In the genomic region with DNA sequence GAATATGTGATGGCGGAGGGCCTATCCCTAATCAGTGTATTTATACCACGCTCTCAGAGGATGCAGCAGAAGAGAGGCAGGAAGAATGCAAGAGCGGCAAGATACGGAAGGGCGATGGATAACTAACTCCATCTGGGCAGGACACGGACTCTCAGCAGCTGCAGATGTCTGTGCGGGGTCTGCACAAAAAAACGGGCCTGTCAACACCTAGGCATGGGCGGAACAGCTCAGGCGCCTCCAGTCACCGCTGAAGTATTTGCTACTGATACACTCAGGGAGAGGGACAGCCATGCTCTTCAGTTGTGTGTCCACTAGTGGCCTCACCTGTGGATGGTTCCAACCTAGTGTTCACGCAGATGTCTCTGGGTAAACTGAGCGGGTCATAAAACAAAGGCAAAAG, we compare ENCODE assay signal across 20 mouse cellular contexts. TPM values are rescaled to one million over a fixed set of nuclear protein-coding genes. Genes with fewer than 3 reads are reported as not detected.
A peak's percentile ranks its signal among the peaks of the same experiment; 100 is the strongest.
DNase-seq lines count a peak whose midpoint lies in the region; ATAC-seq and TF ChIP-seq lines count a peak whose summit lies in the region.
"Had no signal": no experiment of that assay in that cellular context is flagged by ENCODE, and none has a peak within 500 bp of the region (broad histone marks: within the 10 kb centered on the region; RNA-seq: fewer than 3 reads in every experiment).

No protein-coding gene starts in this region.

- H3K9me3 ChIP-seq in embryonic facial prominence, embryonic 14.5 days (ENCODE audit: control insufficient read depth, low read length), result no peaks in the 10 kb centered on the region
- H3K9me3 ChIP-seq in embryonic facial prominence, embryonic 10.5 days, result no peaks in the 10 kb centered on the region
- no peaks in the 10 kb centered on the region for H3K9me3 ChIP-seq in heart, embryonic 14.5 days (ENCODE audit: control insufficient read depth, low read length)
- no peaks in the 10 kb centered on the region for H3K9me3 ChIP-seq in ES-E14 (ENCODE audit: control insufficient read depth, insufficient read depth, low read depth, low read length)
- H3K9me3 ChIP-seq in limb, embryonic 11.5 days (ENCODE audit: control insufficient read depth, low read length), result no peaks in the 10 kb centered on the region
- H3K9me3 ChIP-seq: embryonic facial prominence, embryonic 12.5 days; neural tube, embryonic 15.5 days had no signal

- H3K27me3 ChIP-seq in embryonic facial prominence, embryonic 14.5 days (replicated peaks; ENCODE audit: control insufficient read depth, insufficient read depth, low read length), result no peaks in the 10 kb centered on the region
- H3K27me3 ChIP-seq in embryonic facial prominence, embryonic 10.5 days (replicated peaks; ENCODE audit: low read depth, poor library complexity, severe bottlenecking), result no peaks in the 10 kb centered on the region
- no peaks in the 10 kb centered on the region for H3K27me3 ChIP-seq in heart, embryonic 14.5 days (ENCODE audit: control insufficient read depth, insufficient read depth, low read length)
- H3K27me3 ChIP-seq in limb, embryonic 11.5 days (ENCODE audit: control insufficient read depth, insufficient read depth, low read length), result no peaks in the 10 kb centered on the region
- no peaks in the 10 kb centered on the region for H3K27me3 ChIP-seq in cerebellum, adult 2 months (ENCODE audit: control insufficient read depth, insufficient read depth, low read length)
- H3K27me3 ChIP-seq: embryonic facial prominence, embryonic 12.5 days; neural tube, embryonic 15.5 days had no signal

- 62% methylated on average over 13 of the region's 13 CpGs for WGBS in embryonic facial prominence, embryonic 14.5 days
- WGBS in embryonic facial prominence, embryonic 10.5 days, result 85% methylated on average over 13 of the region's 13 CpGs
- 30% methylated on average over 13 of the region's 13 CpGs for WGBS in heart, embryonic 14.5 days
- 59% methylated on average over 13 of the region's 13 CpGs for WGBS in limb, embryonic 11.5 days
- WGBS in cerebellum, adult 2 months, result 94% methylated on average over 13 of the region's 13 CpGs

- H3K4me3 ChIP-seq in embryonic facial prominence, embryonic 14.5 days (ENCODE audit: low read depth, low read length), result no peak overlapping the region
- H3K4me3 ChIP-seq in embryonic facial prominence, embryonic 10.5 days, result no peak overlapping the region
- H3K4me3 ChIP-seq in heart, embryonic 14.5 days (ENCODE audit: control insufficient read depth in 1 of 2, insufficient read depth in 1 of 2, low read depth in 1 of 2, low read length in 2 of 2), result peak overlapping the region in 1 of 2 experiments; percentile 9; a peak in 1 of 4 replicates
- peak overlapping the region; percentile 27 to 29 for H3K4me3 ChIP-seq in ES-E14 (ENCODE audit: insufficient read depth in 1 of 2, low read depth in 1 of 2, low read length in 2 of 2, poor library complexity in 1 of 2, severe bottlenecking in 1 of 2)
- H3K4me3 ChIP-seq in limb, embryonic 11.5 days (ENCODE audit: low read depth, low read length), result no peak overlapping the region
- no peak overlapping the region for H3K4me3 ChIP-seq in cerebellum, adult 2 months (replicated peaks; ENCODE audit: insufficient read depth, low read depth, low read length)
- H3K4me3 ChIP-seq: embryonic facial prominence, embryonic 12.5 days; neural tube, embryonic 15.5 days had no signal

- ATAC-seq in embryonic facial prominence, embryonic 14.5 days (ENCODE audit: low read depth), result no peak
- ATAC-seq in heart, embryonic 14.5 days (ENCODE audit: insufficient number of reproducible peaks, insufficient read depth, low FRiP score, low read depth), result 0 out of 2 replicates have a peak, but pooled peaks have one; percentile 50
- ATAC-seq in limb, embryonic 11.5 days (ENCODE audit: insufficient number of reproducible peaks, low FRiP score, low TSS enrichment, low read depth), result peak; percentile 39; the same call in 1 of the 2 replicates
- ATAC-seq: forebrain, embryonic 14.5 days; midbrain, embryonic 16.5 days had no signal

- H3K4me2 ChIP-seq in embryonic facial prominence, embryonic 14.5 days (ENCODE audit: low read depth, low read length), result no peak overlapping the region
- H3K4me2 ChIP-seq in heart, embryonic 14.5 days (ENCODE audit: low read length), result peak overlapping the region; percentile 53
- no peak overlapping the region for H3K4me2 ChIP-seq in limb, embryonic 11.5 days (ENCODE audit: low read depth, severe bottlenecking)
- H3K4me2 ChIP-seq: embryonic facial prominence, embryonic 12.5 days; neural tube, embryonic 15.5 days had no signal

- DNase-seq in embryonic facial prominence, embryonic 14.5 days (ENCODE audit: low spot score), result peak; percentile 39
- no peak for DNase-seq in embryonic facial prominence, embryonic 10.5 days (ENCODE audit: low spot score)
- no peak for DNase-seq in heart, postnatal 25 days (ENCODE audit: low spot score)
- no peak for DNase-seq in ES-E14 (ENCODE audit: low read depth, low spot score)
- DNase-seq in limb, embryonic 11.5 days (ENCODE audit: low spot score), result peak; percentile 49
- no peak for DNase-seq in layer of hippocampus, adult 18-20 months (ENCODE audit: low spot score in 2 of 2)
- DNase-seq in cerebellum, adult 2 months, result no peak
- DNase-seq: adrenal gland, postnatal 10 days; cerebellum, postnatal 25 days; gastrocnemius, postnatal 36 days; kidney, adult 11 months; liver; lung, postnatal 36 days; thymus, adult 18-20 months had no signal

- in situ Hi-C loops in ES-E14 (cut with MboI; ENCODE audit: low sequenced_read_pairs in 2 of 2, unreplicated experiment in 2 of 2), result loop anchor here in 1 of 2 experiments (10.0 kb wide), 1 partner anchor 323 kb away; no protein-coding TSS in a partner anchor

- no peak for TF ChIP-seq POLR2A in cerebellum, adult 2 months (IDR thresholded peaks at IDR 0.05; ENCODE audit: borderline replicate concordance, insufficient read depth, low read length)

- no peaks in the 10 kb centered on the region for H3K36me3 ChIP-seq in embryonic facial prominence, embryonic 14.5 days (ENCODE audit: control insufficient read depth, insufficient read depth, low read length)
- H3K36me3 ChIP-seq in embryonic facial prominence, embryonic 10.5 days (replicated peaks), result no peaks in the 10 kb centered on the region
- H3K36me3 ChIP-seq in heart, embryonic 14.5 days (ENCODE audit: control insufficient read depth, insufficient read depth, low read length), result no peaks in the 10 kb centered on the region
- no peaks in the 10 kb centered on the region for H3K36me3 ChIP-seq in ES-E14 (ENCODE audit: control insufficient read depth, insufficient read depth, low read length, poor library complexity, severe bottlenecking)
- H3K36me3 ChIP-seq in limb, embryonic 11.5 days (ENCODE audit: control insufficient read depth, insufficient read depth, low read length), result no peaks in the 10 kb centered on the region
- H3K36me3 ChIP-seq: embryonic facial prominence, embryonic 12.5 days; neural tube, embryonic 15.5 days had no signal

- H3K27ac ChIP-seq in embryonic facial prominence, embryonic 14.5 days (replicated peaks; ENCODE audit: low read depth, low read length), result no peak overlapping the region
- no peak overlapping the region for H3K27ac ChIP-seq in embryonic facial prominence, embryonic 10.5 days (replicated peaks)
- no peak overlapping the region for H3K27ac ChIP-seq in heart, embryonic 14.5 days (replicated peaks in 1 of 2; ENCODE audit: control insufficient read depth in 1 of 2, insufficient read depth in 1 of 2, low read depth in 2 of 2, low read length in 2 of 2)
- H3K27ac ChIP-seq in ES-E14 (ENCODE audit: insufficient read depth, low read depth, low read length, poor library complexity, severe bottlenecking), result no peak overlapping the region
- no peak overlapping the region for H3K27ac ChIP-seq in limb, embryonic 11.5 days (replicated peaks; ENCODE audit: low read depth, low read length)
- H3K27ac ChIP-seq in cerebellum, adult 2 months (ENCODE audit: insufficient read depth, low read length), result no peak overlapping the region
- H3K27ac ChIP-seq: embryonic facial prominence, embryonic 12.5 days; neural tube, embryonic 15.5 days had no signal

- H3K4me1 ChIP-seq in embryonic facial prominence, embryonic 14.5 days (ENCODE audit: control insufficient read depth, insufficient read depth, low read length), result peaks cover 6% of the 10 kb centered on the region; the same call in 1 of the 2 replicates
- H3K4me1 ChIP-seq in embryonic facial prominence, embryonic 10.5 days, result no peaks in the 10 kb centered on the region
- H3K4me1 ChIP-seq in heart, embryonic 14.5 days (ENCODE audit: control insufficient read depth in 2 of 2, insufficient read depth in 2 of 2, low read length in 2 of 2), result peaks cover 0 to 6% of the 10 kb centered on the region in 2 experiments; a peak in 2 of 4 replicates
- peaks cover 0 to 2% of the 10 kb centered on the region in 2 experiments; a peak in 1 of 4 replicates for H3K4me1 ChIP-seq in ES-E14 (ENCODE audit: control insufficient read depth in 2 of 2, insufficient read depth in 2 of 2, low read length in 2 of 2, poor library complexity in 1 of 2)
- H3K4me1 ChIP-seq in limb, embryonic 11.5 days (ENCODE audit: control insufficient read depth, insufficient read depth, low read length), result no peaks in the 10 kb centered on the region
- H3K4me1 ChIP-seq in cerebellum, adult 2 months (ENCODE audit: control insufficient read depth, insufficient read depth, low read length), result no peaks in the 10 kb centered on the region
- H3K4me1 ChIP-seq: neural tube, embryonic 15.5 days had no signal

- no peak overlapping the region for H3K9ac ChIP-seq in embryonic facial prominence, embryonic 14.5 days (ENCODE audit: low read depth, low read length)
- H3K9ac ChIP-seq in heart, embryonic 14.5 days (ENCODE audit: low read length), result no peak overlapping the region
- peak overlapping the region; percentile 7; the same call in 1 of the 2 replicates for H3K9ac ChIP-seq in ES-E14 (ENCODE audit: insufficient read depth, low read depth, low read length, poor library complexity, severe bottlenecking)
- no peak overlapping the region for H3K9ac ChIP-seq in limb, embryonic 11.5 days (ENCODE audit: low read length)
- H3K9ac ChIP-seq: embryonic facial prominence, embryonic 12.5 days; neural tube, embryonic 15.5 days had no signal

- intact Hi-C loops in heart, postnatal 25 days (cut with DNase I), result no loop called here

- no peak for TF ChIP-seq CTCF in cerebellum, adult 2 months (IDR thresholded peaks at IDR 0.05; ENCODE audit: borderline replicate concordance, insufficient read depth, low read depth, low read length)

RNA-seq across cellular contexts. Expression of gene Lrrc17, which starts 44.9 kb away (rescaled TPM):
- 138 and 151 TPM in 2 replicates for polyA plus RNA-seq in embryonic facial prominence, embryonic 14.5 days (2014; fragmentation: Nextera tagmentation; extraction: Ambion mirVana)
- polyA plus RNA-seq in embryonic facial prominence, embryonic 10.5 days (2016; fragmentation: Nextera tagmentation; extraction: Ambion mirVana), result 12.9 and 15.9 TPM in 2 replicates
- polyA plus RNA-seq in heart, embryonic 14.5 days (2014; fragmentation: Nextera tagmentation; extraction: Ambion mirVana), result 16.7 and 17.9 TPM in 2 replicates
- total RNA-seq in heart, postnatal 25 days (2021), result 1 to 10 TPM; 2.4 to 4.2 TPM
- 0.13 and 0.16 TPM in 2 replicates for total RNA-seq in ES-E14 (2012; rRNA removed)
- polyA plus RNA-seq in limb, embryonic 11.5 days (2014; fragmentation: Nextera tagmentation; extraction: Ambion mirVana), result 32.4 and 34.3 TPM in 2 replicates
- total RNA-seq in layer of hippocampus, adult 18-20 months (2021), result under 1 TPM; 0.15 to 0.20 TPM
- 0.18 and 0.22 TPM in 2 replicates for polyA plus RNA-seq in cerebellum, adult 2 months (2012; rRNA removed)
- total RNA-seq: megakaryocyte-erythroid progenitor cell, adult 5-6 weeks had no signal

RNA-seq across cellular contexts. Expression of gene Fbxl13, which starts 57.2 kb away (rescaled TPM):
- 0.25 and 0.46 TPM in 2 replicates for polyA plus RNA-seq in embryonic facial prominence, embryonic 14.5 days (2014; fragmentation: Nextera tagmentation; extraction: Ambion mirVana)
- 0.09 and 0.28 TPM in 2 replicates for polyA plus RNA-seq in embryonic facial prominence, embryonic 10.5 days (2016; fragmentation: Nextera tagmentation; extraction: Ambion mirVana)
- 0.19 and 0.23 TPM in 2 replicates for polyA plus RNA-seq in heart, embryonic 14.5 days (2014; fragmentation: Nextera tagmentation; extraction: Ambion mirVana)
- total RNA-seq in heart, postnatal 25 days (2021), result not detected
- total RNA-seq in ES-E14 (2012; rRNA removed), result not detected in 2 replicates
- 0.12 TPM in 1 of 2 replicates, not detected in the other for polyA plus RNA-seq in limb, embryonic 11.5 days (2014; fragmentation: Nextera tagmentation; extraction: Ambion mirVana)
- total RNA-seq in layer of hippocampus, adult 18-20 months (2021), result under 1 TPM in 1 of 2 experiments, not detected in 1; 0.35 TPM
- 0.21 and 0.30 TPM in 2 replicates for polyA plus RNA-seq in cerebellum, adult 2 months (2012; rRNA removed)

RNA-seq across cellular contexts. Expression of gene Armc10, which starts 57.4 kb away (rescaled TPM):
- polyA plus RNA-seq in embryonic facial prominence, embryonic 14.5 days (2014; fragmentation: Nextera tagmentation; extraction: Ambion mirVana), result 37.1 and 40.6 TPM in 2 replicates
- 63.1 and 63.4 TPM in 2 replicates for polyA plus RNA-seq in embryonic facial prominence, embryonic 10.5 days (2016; fragmentation: Nextera tagmentation; extraction: Ambion mirVana)
- polyA plus RNA-seq in heart, embryonic 14.5 days (2014; fragmentation: Nextera tagmentation; extraction: Ambion mirVana), result 23.6 and 28.2 TPM in 2 replicates
- total RNA-seq in heart, postnatal 25 days (2021), result 1 to 10 TPM; 6.6 to 7.8 TPM
- total RNA-seq in ES-E14 (2012; rRNA removed), result 73.6 and 86.4 TPM in 2 replicates
- 75.3 and 91.9 TPM in 2 replicates for polyA plus RNA-seq in limb, embryonic 11.5 days (2014; fragmentation: Nextera tagmentation; extraction: Ambion mirVana)
- 10 to 100 TPM; 21.4 to 22.3 TPM for total RNA-seq in layer of hippocampus, adult 18-20 months (2021)
- polyA plus RNA-seq in cerebellum, adult 2 months (2012; rRNA removed), result 17.3 and 17.9 TPM in 2 replicates

Comparison
In these comparisons a context has a peak if more than half of its experiments do, and no peak if none do; other contexts are left out.
1. DNase-seq: peak in embryonic facial prominence, embryonic 14.5 days (single experiment) and limb, embryonic 11.5 days (single experiment); none in embryonic facial prominence, embryonic 10.5 days (single experiment), heart, postnatal 25 days (single experiment), ES-E14 (single experiment), layer of hippocampus, adult 18-20 months (0 of 2) and cerebellum, adult 2 months (0 of 2).
2. H3K4me3 ChIP-seq: peak in ES-E14 (2 of 2); none in embryonic facial prominence, embryonic 14.5 days (single experiment), embryonic facial prominence, embryonic 10.5 days (single experiment), limb, embryonic 11.5 days (single experiment) and cerebellum, adult 2 months (single experiment).
3. RNA of gene Lrrc17, which starts 44.9 kb away (polyA plus RNA-seq): 138 to 151 TPM in embryonic facial prominence, embryonic 14.5 days, 32.4 to 34.3 TPM in limb, embryonic 11.5 days, 16.7 to 17.9 TPM in heart, embryonic 14.5 days and 12.9 to 15.9 TPM in embryonic facial prominence, embryonic 10.5 days; 0.18 to 0.22 TPM in cerebellum, adult 2 months; every median in the first group is over 10 times any median in the second.